Mouse (Mus musculus) hindbrain, embryonic 12.5 days (tissue): ENCODE measurements at regions not wholly inside any gene's neighbourhood (a gene's known extent, or its start where the extent isn't known, plus 50 kb on each side); places are given as distances from the start of the nearest gene placed in this dataset.

Experiments
- ATAC-seq: fragments of 200-750 bp; cut with Nextera tagmentation; 2 replicates; pipeline ENCODE4 v1.8.0; 2017; ENCODE audit warnings: moderate TSS enrichment; ENCODE audit not compliant: low FRiP score
- H3K27ac ChIP-seq: fragments of 300-500 bp; sonication (generic); 2 replicates; pipeline ENCODE4 v1.5.1; 2016; ENCODE audit warnings: mild to moderate bottlenecking
- H3K27me3 ChIP-seq: fragments of 300-500 bp; sonication (generic); 2 replicates; pipeline ENCODE4 v1.6.1; 2016; ENCODE audit warnings: mild to moderate bottlenecking
- H3K36me3 ChIP-seq: fragments of 300-500 bp; sonication (generic); 2 replicates; pipeline ENCODE4 v1.6.1; 2016; ENCODE audit warnings: mild to moderate bottlenecking
- H3K4me1 ChIP-seq: fragments of 300-500 bp; sonication (generic); 2 replicates; pipeline ENCODE4 v1.6.1; 2016
- H3K4me2 ChIP-seq: fragments of 300-500 bp; sonication (generic); replicated peaks from 2 replicates; pipeline ENCODE4 v1.6.1; 2016; ENCODE audit warnings: mild to moderate bottlenecking
- H3K4me3 ChIP-seq: fragments of 300-500 bp; sonication (generic); 2 replicates; pipeline ENCODE4 v1.5.1; 2016; ENCODE audit warnings: mild to moderate bottlenecking
- H3K9ac ChIP-seq: fragments of 300-500 bp; sonication (generic); 2 replicates; pipeline ENCODE4 v1.6.1; 2016; ENCODE audit warnings: mild to moderate bottlenecking, moderate library complexity
- H3K9me3 ChIP-seq: fragments of 300-500 bp; sonication (generic); replicated peaks from 2 replicates; pipeline ENCODE4 v1.6.1; 2016; ENCODE audit warnings: mild to moderate bottlenecking
- WGBS: fragments of 180-500 bp; shearing (Covaris S2); methylation state at CpG from one replicate; pipeline ENCODE4 v1.1.7; 2016; 5-methylcytosine and 5-hydroxymethylcytosine counted together

GRCm38 (mm10) chr2:100814613-100815258, 809.8 kb upstream of the Rag2 start:
- H3K4me3 ChIP-seq: no peak overlapping the region
- H3K27me3 ChIP-seq: no peaks in the 10 kb centered on the region
- no peak overlapping the region for H3K27ac ChIP-seq
- no peaks in the 10 kb centered on the region for H3K9me3 ChIP-seq
- no peak overlapping the region for H3K9ac ChIP-seq
- H3K36me3 ChIP-seq: no peaks in the 10 kb centered on the region
- H3K4me1 ChIP-seq: no peaks in the 10 kb centered on the region
- no peak for ATAC-seq
- H3K4me2 ChIP-seq: no peak overlapping the region
- whole genome bisulfite sequencing: 69% methylated on average over 2 of the region's 2 CpGs

GRCm38 (mm10) chr2:100834056-100834455, 790.5 kb upstream of the Rag2 start:
- Histone ChIP-seq H3K9me3 (no peaks in the 10 kb centered on the region), H3K4me3 (no peak overlapping the region), H3K4me1 (no peaks in the 10 kb centered on the region), H3K4me2 (no peak overlapping the region), H3K36me3 (no peaks in the 10 kb centered on the region), H3K9ac (no peak overlapping the region), H3K27ac (no peak overlapping the region), H3K27me3 (no peaks in the 10 kb centered on the region)
- ATAC-seq: no peak
- WGBS: 90% methylated on average over 4 of the region's 4 CpGs

DNA sequence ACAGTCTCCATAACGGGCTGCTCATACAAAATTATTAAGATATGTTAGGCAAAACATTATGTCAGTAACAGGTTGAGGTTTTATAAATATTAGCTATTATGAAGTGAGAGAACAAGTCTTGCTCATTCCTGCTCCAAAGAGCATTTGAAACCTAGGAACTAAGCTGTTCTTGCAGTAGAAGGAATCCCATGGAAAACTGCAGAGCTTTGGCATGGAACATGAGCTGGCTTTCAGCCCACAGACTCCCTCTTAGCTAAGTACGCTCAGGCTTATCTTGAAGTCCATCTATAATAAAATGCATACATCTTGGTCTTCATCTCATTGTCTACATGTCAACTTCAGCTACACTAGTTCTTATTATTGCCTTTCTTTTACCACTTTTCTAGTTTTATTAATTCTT, 766.7 kb upstream of the Rag2 start:
- no peak overlapping the region for H3K27ac ChIP-seq
- no peaks in the 10 kb centered on the region for H3K27me3 ChIP-seq
- no peaks in the 10 kb centered on the region for H3K9me3 ChIP-seq
- H3K4me2 ChIP-seq: no peak overlapping the region
- H3K4me1 ChIP-seq: no peaks in the 10 kb centered on the region
- H3K4me3 ChIP-seq: no peak overlapping the region
- H3K9ac ChIP-seq: no peak overlapping the region
- H3K36me3 ChIP-seq: no peaks in the 10 kb centered on the region
- ATAC-seq: no peak
- WGBS: 90% methylated on average over 2 of the region's 2 CpGs

- no peaks in the 10 kb centered on the region for H3K4me1 ChIP-seq
- no peaks in the 10 kb centered on the region for H3K9me3 ChIP-seq
- no peak overlapping the region for H3K9ac ChIP-seq
- 88% methylated on average over 1 of the region's 1 CpGs for WGBS
- ATAC-seq: no peak
- H3K27me3 ChIP-seq: no peaks in the 10 kb centered on the region
- H3K27ac ChIP-seq: no peak overlapping the region
- H3K4me3 ChIP-seq: no peak overlapping the region
- no peak overlapping the region for H3K4me2 ChIP-seq
- H3K36me3 ChIP-seq: no peaks in the 10 kb centered on the region
Measured at GRCm38 (mm10) chr2:100865495-100865894, 759.0 kb upstream of the Rag2 start.
